Mouse (Mus musculus): Measurements from ENCODE around the gene Bank1. TPM values are rescaled to one million over a fixed set of nuclear protein-coding genes. Genes with fewer than 3 reads are reported as not detected.

Gene Bank1
- total RNA-seq (2023): 714 to 788 TPM (median 735 TPM) in 4 replicates

DNA sequence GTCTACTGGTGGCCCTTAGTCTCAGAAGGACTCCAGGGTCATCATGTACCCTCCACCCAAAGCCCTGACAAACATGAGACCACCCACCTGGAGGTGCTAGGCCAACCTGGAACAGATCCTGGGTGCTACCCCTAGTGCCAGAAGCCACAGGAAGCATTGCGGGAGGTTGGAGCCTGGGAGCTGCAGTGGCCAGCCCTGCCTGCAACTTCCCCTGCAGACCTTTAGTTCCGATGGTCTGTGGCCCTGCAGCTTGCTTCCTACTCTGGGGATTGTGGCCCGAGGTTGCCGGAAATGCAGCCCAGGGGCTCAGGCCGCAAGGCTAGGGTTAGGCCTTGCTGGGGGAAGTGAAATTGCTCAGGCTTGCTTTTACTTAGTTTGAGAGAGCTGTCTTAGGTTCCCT lies at the start of gene Bank1:
Gene Bank1, minus strand, starts transcription at position 284 of the 400 bp plus-strand sequence.

Measured in B cell, adult 62 days (primary cell).